Mouse (Mus musculus): ENCODE results near the gene Trhr2. TPM values are rescaled to one million over a fixed set of nuclear protein-coding genes. Genes with fewer than 3 reads are reported as not detected.
"Not testable (repeated sequence)": the region's sequence is repeated elsewhere in the genome, so short reads cannot be mapped to it uniquely, and the experiment has no call there.

Trhr2 gene
- polyA plus RNA-seq, 1 experiment from 2014 or later, result not detected

DNA sequence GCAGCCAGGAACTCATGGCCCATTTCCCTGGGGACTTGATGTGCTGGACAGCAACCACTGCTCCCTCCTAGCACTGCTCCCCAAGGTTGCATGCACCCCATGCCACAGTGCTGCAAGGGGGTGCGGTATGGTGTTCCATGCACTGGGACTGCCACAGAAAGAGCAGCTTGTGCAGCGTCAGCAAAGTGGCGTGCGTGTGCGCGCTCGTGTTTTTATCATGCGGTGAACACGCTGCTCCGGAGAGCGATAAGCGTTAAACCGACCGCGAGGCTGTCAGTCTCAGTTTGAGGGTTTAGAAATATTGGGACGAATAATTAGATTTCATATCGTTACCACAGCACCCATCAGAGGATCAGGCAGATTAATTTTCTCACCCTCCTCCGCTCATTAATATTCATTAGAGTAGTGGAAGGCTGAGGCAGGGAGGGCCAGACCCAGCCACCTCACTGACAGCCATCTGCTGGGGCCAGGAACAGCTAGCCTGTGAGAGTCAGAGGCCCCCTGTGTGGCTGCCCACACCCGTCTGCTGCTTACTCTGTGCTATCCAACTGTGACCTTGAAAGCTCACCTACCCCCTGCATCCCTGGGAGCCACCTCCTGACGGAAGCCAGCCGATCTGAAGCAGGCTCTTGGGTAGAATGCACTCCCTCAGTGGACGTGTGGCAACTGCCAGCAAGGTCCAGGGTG, 30.9 kb downstream of the Trhr2 start:
- Histone ChIP-seq H3K36me3 (ENCODE audit: control insufficient read depth, insufficient read depth, low read length) (peaks cover 51% of the 10 kb centered on the region), H3K27me3 (ENCODE audit: control insufficient read depth, insufficient read depth, low read length) (no peaks in the 10 kb centered on the region), H3K9me3 (ENCODE audit: control insufficient read depth, low read length) (no peaks in the 10 kb centered on the region), H3K9ac (ENCODE audit: low read length) (peak overlapping the region; percentile 58), H3K4me1 (ENCODE audit: control insufficient read depth in 2 of 2, insufficient read depth in 2 of 2, low read length in 2 of 2) (peaks cover 50 to 64% of the 10 kb centered on the region in 2 experiments), H3K27ac (replicated peaks in 1 of 2; ENCODE audit: control insufficient read depth in 1 of 2, insufficient read depth in 1 of 2, low read depth in 2 of 2, low read length in 2 of 2) (peak overlapping the region; percentile 72 to 75), H3K4me2 (ENCODE audit: low read length) (no peak overlapping the region), H3K4me3 (ENCODE audit: control insufficient read depth in 1 of 2, insufficient read depth in 1 of 2, low read depth in 1 of 2, low read length in 2 of 2) (no peak overlapping the region)
- WGBS, result 74% methylated on average over 22 of the region's 22 CpGs
- no peak for ATAC-seq (ENCODE audit: insufficient number of reproducible peaks, insufficient read depth, low FRiP score, low read depth)

DNA sequence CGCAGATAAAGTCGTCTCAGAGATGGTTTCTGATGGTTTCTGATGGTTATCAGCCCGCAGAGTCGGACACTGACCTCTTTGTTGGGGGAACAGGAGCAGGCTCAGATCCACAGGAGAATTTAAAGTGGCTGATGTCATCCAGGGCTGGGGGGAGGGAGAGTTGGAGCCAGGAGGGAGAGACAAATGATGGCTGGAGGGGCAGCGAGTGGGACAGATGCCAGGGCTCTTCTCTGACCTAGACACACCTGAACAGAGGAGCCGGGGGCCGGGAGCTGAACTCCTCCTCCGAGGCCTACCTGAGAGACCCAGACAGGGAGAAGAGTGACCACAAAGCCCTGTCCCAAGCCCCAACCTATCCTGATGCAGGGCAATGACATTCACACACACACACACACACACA, 31.5 kb downstream of the Trhr2 start:
- 49% methylated on average over 8 of the region's 8 CpGs for WGBS
- Histone ChIP-seq H3K9ac (ENCODE audit: low read length) (0 out of 2 replicates have a peak overlapping the region, but pooled peaks have one; percentile 0), H3K36me3 (ENCODE audit: control insufficient read depth, insufficient read depth, low read length) (peaks cover 51% of the 10 kb centered on the region), H3K4me2 (ENCODE audit: low read length) (no peak overlapping the region), H3K27me3 (ENCODE audit: control insufficient read depth, insufficient read depth, low read length) (no peaks in the 10 kb centered on the region), H3K4me1 (ENCODE audit: control insufficient read depth in 2 of 2, insufficient read depth in 2 of 2, low read length in 2 of 2) (peaks cover 57 to 71% of the 10 kb centered on the region in 2 experiments), H3K4me3 (ENCODE audit: control insufficient read depth in 1 of 2, insufficient read depth in 1 of 2, low read depth in 1 of 2, low read length in 2 of 2) (no peak overlapping the region), H3K9me3 (ENCODE audit: control insufficient read depth, low read length) (no peaks in the 10 kb centered on the region), H3K27ac (replicated peaks in 1 of 2; ENCODE audit: control insufficient read depth in 1 of 2, insufficient read depth in 1 of 2, low read depth in 2 of 2, low read length in 2 of 2) (peak overlapping the region in 1 of 2 experiments; percentile 75; a peak in 1 of 4 replicates)
- no peak for ATAC-seq (ENCODE audit: insufficient number of reproducible peaks, insufficient read depth, low FRiP score, low read depth)

DNA sequence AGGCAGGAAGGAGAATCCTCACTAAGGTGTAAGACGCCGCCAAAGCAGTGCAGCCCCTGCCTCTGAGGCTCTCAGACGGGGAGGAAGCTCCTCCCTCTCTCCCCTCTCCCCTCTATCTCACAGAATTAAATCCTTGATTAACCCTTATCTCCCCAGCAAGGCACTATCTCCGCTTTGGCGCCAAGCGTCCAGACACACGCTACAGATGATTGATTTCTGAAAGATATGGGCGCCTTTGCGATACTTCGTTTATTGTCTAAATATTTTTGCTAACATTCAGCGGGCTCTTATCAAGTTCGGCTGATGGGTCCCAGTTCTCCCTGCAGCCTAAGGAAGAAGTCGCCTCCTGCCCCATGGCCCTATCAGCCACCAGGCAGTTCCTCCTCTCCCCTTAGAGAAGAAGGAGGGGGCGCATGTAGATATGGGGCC, 34.4 kb downstream of the Trhr2 start:
- Histone ChIP-seq H3K4me3 (ENCODE audit: control insufficient read depth in 1 of 2, insufficient read depth in 1 of 2, low read depth in 1 of 2, low read length in 2 of 2) (no peak overlapping the region), H3K9me3 (ENCODE audit: control insufficient read depth, low read length) (no peaks in the 10 kb centered on the region), H3K4me2 (ENCODE audit: low read length) (peak overlapping the region; percentile 24), H3K9ac (ENCODE audit: low read length) (peak overlapping the region; percentile 59; the same call in 1 of the 2 replicates), H3K4me1 (ENCODE audit: control insufficient read depth in 2 of 2, insufficient read depth in 2 of 2, low read length in 2 of 2) (peaks cover 80 to 92% of the 10 kb centered on the region in 2 experiments), H3K27ac (replicated peaks in 1 of 2; ENCODE audit: control insufficient read depth in 1 of 2, insufficient read depth in 1 of 2, low read depth in 2 of 2, low read length in 2 of 2) (peak overlapping the region; percentile 26 to 78), H3K36me3 (ENCODE audit: control insufficient read depth, insufficient read depth, low read length) (peaks cover 35% of the 10 kb centered on the region; the same call in 1 of the 2 replicates), H3K27me3 (ENCODE audit: control insufficient read depth, insufficient read depth, low read length) (no peaks in the 10 kb centered on the region)
- ATAC-seq (ENCODE audit: insufficient number of reproducible peaks, insufficient read depth, low FRiP score, low read depth), result no peak
- 32% methylated on average over 14 of the region's 14 CpGs for WGBS

DNA sequence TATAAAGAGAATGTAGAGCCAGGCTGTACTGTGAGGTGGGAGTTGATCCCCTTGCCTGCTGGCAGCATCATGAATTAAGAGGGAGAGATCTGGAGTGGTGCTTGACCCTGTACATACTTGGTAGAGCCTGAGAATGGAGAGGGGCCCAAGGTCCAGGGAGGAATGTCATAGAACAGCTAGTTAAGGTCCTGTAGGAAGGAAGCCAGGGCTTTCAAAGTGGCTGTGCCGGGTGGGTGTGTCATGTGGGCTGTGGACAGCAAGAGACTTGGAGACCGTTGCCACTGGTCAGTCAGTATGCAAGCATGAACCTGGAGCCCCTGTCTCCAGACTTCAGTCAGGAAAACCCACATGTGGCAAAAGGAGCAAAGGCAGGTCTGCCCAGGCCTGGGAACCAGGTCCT, 35.4 kb downstream of the Trhr2 start:
- no peaks in the 10 kb centered on the region for H3K27me3 ChIP-seq (ENCODE audit: control insufficient read depth, insufficient read depth, low read length)
- H3K4me3 ChIP-seq (ENCODE audit: control insufficient read depth in 1 of 2, insufficient read depth in 1 of 2, low read depth in 1 of 2, low read length in 2 of 2), result no peak overlapping the region
- H3K9ac ChIP-seq (ENCODE audit: low read length), result peak overlapping the region; percentile 59
- WGBS, result 48% methylated on average over 2 of the region's 2 CpGs
- H3K9me3 ChIP-seq (ENCODE audit: control insufficient read depth, low read length), result no peaks in the 10 kb centered on the region
- H3K27ac ChIP-seq (replicated peaks in 1 of 2; ENCODE audit: control insufficient read depth in 1 of 2, insufficient read depth in 1 of 2, low read depth in 2 of 2, low read length in 2 of 2), result peak overlapping the region; percentile 26 to 78
- peaks cover 38% of the 10 kb centered on the region; the same call in 1 of the 2 replicates for H3K36me3 ChIP-seq (ENCODE audit: control insufficient read depth, insufficient read depth, low read length)
- H3K4me1 ChIP-seq (ENCODE audit: control insufficient read depth in 2 of 2, insufficient read depth in 2 of 2, low read length in 2 of 2), result peaks cover 78 to 91% of the 10 kb centered on the region in 2 experiments
- ATAC-seq (ENCODE audit: insufficient number of reproducible peaks, insufficient read depth, low FRiP score, low read depth), result no peak
- 0 out of 2 replicates have a peak overlapping the region, but pooled peaks have one; percentile 24 for H3K4me2 ChIP-seq (ENCODE audit: low read length)

DNA sequence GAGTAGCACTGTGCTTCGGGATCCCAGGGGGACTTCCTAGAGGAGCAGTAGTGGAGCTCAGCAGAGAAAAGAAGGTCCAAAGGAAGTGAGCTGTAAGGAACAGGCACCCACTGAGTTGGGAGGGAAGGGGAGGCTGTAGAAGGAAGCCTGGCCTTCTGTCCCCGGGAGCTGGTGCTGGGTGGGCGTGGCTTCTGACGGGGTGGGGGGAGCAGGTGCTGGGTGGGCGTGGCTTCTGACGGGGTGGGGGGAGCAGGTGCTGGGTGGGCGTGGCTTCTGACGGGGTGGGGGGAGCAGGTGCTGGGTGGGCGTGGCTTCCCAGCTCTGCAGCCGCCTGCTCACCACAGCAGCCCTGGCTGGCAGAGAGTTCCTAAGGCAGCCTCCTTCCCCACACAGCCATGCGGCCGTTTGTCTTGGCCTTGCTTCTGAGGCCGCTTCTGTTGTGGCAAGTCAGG, 36.6 kb downstream of the Trhr2 start:
- not testable (repeated sequence) for H3K4me3 ChIP-seq (ENCODE audit: control insufficient read depth in 1 of 2, insufficient read depth in 1 of 2, low read depth in 1 of 2, low read length in 2 of 2); ATAC-seq (ENCODE audit: insufficient number of reproducible peaks, insufficient read depth, low FRiP score, low read depth); H3K27me3 ChIP-seq (ENCODE audit: control insufficient read depth, insufficient read depth, low read length); H3K9me3 ChIP-seq (ENCODE audit: control insufficient read depth, low read length)
- H3K4me1 ChIP-seq (ENCODE audit: control insufficient read depth in 2 of 2, insufficient read depth in 2 of 2, low read length in 2 of 2), result peaks cover 68 to 86% of the 10 kb centered on the region in 2 experiments
- peak overlapping the region; percentile 59; the same call in 1 of the 2 replicates for H3K9ac ChIP-seq (ENCODE audit: low read length)
- peak overlapping the region; percentile 26 to 78 for H3K27ac ChIP-seq (replicated peaks in 1 of 2; ENCODE audit: control insufficient read depth in 1 of 2, insufficient read depth in 1 of 2, low read depth in 2 of 2, low read length in 2 of 2)
- H3K4me2 ChIP-seq (ENCODE audit: low read length), result 0 out of 2 replicates have a peak overlapping the region, but pooled peaks have one; percentile 18
- H3K36me3 ChIP-seq (ENCODE audit: control insufficient read depth, insufficient read depth, low read length), result peaks cover 32% of the 10 kb centered on the region; the same call in 1 of the 2 replicates
- 19% methylated on average over 8 of the region's 13 CpGs for WGBS

DNA sequence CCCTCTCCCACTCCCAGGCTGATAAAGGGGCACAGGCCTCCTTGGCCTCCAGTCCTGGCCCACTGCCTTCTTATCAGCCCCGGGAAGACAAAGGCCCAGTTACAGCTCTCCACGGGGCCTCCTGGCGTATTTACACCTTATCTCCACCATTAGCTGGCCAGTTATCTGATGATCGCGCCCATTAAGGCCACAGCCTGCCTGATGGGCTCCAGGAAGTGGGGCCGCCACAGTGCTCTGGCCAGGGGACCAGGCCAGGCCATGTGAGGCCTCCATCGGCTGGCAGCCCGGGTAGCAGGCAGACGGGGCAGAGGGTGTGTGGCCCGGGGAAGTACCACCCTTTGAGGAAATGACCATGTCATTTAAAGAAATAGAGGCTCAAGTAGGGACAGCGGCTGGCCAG, 37.8 kb downstream of the Trhr2 start:
- Histone ChIP-seq H3K4me2 (ENCODE audit: low read length) (peak overlapping the region; percentile 16; the same call in 1 of the 2 replicates), H3K27ac (replicated peaks in 1 of 2; ENCODE audit: control insufficient read depth in 1 of 2, insufficient read depth in 1 of 2, low read depth in 2 of 2, low read length in 2 of 2) (peak overlapping the region; percentile 3 to 78), H3K9me3 (ENCODE audit: control insufficient read depth, low read length) (no peaks in the 10 kb centered on the region), H3K36me3 (ENCODE audit: control insufficient read depth, insufficient read depth, low read length) (peaks cover 34% of the 10 kb centered on the region; the same call in 1 of the 2 replicates), H3K27me3 (ENCODE audit: control insufficient read depth, insufficient read depth, low read length) (no peaks in the 10 kb centered on the region), H3K4me3 (ENCODE audit: control insufficient read depth in 1 of 2, insufficient read depth in 1 of 2, low read depth in 1 of 2, low read length in 2 of 2) (no peak overlapping the region), H3K4me1 (ENCODE audit: control insufficient read depth in 2 of 2, insufficient read depth in 2 of 2, low read length in 2 of 2) (peaks cover 65 to 87% of the 10 kb centered on the region in 2 experiments), H3K9ac (ENCODE audit: low read length) (peak overlapping the region; percentile 45)
- 11% methylated on average over 11 of the region's 11 CpGs for WGBS
- ATAC-seq (ENCODE audit: insufficient number of reproducible peaks, insufficient read depth, low FRiP score, low read depth), result peak; percentile 14; the same call in 1 of the 2 replicates

DNA sequence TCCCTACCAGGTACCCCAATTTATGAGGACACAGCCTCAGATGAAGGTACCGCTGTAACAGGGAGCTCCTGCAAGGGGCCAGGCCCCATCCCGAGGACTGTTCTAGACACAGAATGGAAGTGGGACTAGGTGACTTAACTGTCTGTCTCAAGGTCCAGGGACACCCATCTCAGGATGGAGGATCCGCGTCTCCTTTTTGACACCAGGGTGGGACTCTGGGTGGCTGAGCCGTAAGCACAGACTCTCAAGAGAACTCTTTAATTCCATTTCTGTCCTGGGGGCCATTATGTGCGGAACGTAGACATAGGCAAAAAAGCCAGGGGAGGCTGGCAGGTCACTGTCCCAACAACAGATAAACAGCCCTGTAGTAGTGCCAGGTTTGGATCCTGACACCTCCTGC, 38.4 kb downstream of the Trhr2 start:
- 72% methylated on average over 7 of the region's 7 CpGs for WGBS
- Histone ChIP-seq H3K9ac (ENCODE audit: low read length) (no peak overlapping the region; the same call in 1 of the 2 replicates), H3K4me3 (ENCODE audit: control insufficient read depth in 1 of 2, insufficient read depth in 1 of 2, low read depth in 1 of 2, low read length in 2 of 2) (no peak overlapping the region), H3K27ac (replicated peaks in 1 of 2; ENCODE audit: control insufficient read depth in 1 of 2, insufficient read depth in 1 of 2, low read depth in 2 of 2, low read length in 2 of 2) (peak overlapping the region; percentile 4 to 78; a peak in 3 of 4 replicates), H3K9me3 (ENCODE audit: control insufficient read depth, low read length) (no peaks in the 10 kb centered on the region), H3K36me3 (ENCODE audit: control insufficient read depth, insufficient read depth, low read length) (peaks cover 36% of the 10 kb centered on the region), H3K27me3 (ENCODE audit: control insufficient read depth, insufficient read depth, low read length) (no peaks in the 10 kb centered on the region), H3K4me2 (ENCODE audit: low read length) (peak overlapping the region; percentile 17; the same call in 1 of the 2 replicates), H3K4me1 (ENCODE audit: control insufficient read depth in 2 of 2, insufficient read depth in 2 of 2, low read length in 2 of 2) (peaks cover 64 to 91% of the 10 kb centered on the region in 2 experiments)
- no peak for ATAC-seq (ENCODE audit: insufficient number of reproducible peaks, insufficient read depth, low FRiP score, low read depth)
